Mouse (Mus musculus) thymus, postnatal 25 days (tissue): Measurements from ENCODE around the gene Gnat3.
A peak's percentile ranks its signal among the peaks of the same experiment; 100 is the strongest.

Source experiments
- DNase-seq: peaks from one replicate; pipeline ENCODE4 v3.0.0; 2022

Gnat3 gene

GRCm38 (mm10) chr5:18007067-18007466, 44.7 kb downstream of the Gnat3 start:
- DNase-seq, result no peak

- no peak for DNase-seq
These were observed 48.0 kb downstream of the Gnat3 start for GRCm38 (mm10) chr5:18010301-18010700.

DNA sequence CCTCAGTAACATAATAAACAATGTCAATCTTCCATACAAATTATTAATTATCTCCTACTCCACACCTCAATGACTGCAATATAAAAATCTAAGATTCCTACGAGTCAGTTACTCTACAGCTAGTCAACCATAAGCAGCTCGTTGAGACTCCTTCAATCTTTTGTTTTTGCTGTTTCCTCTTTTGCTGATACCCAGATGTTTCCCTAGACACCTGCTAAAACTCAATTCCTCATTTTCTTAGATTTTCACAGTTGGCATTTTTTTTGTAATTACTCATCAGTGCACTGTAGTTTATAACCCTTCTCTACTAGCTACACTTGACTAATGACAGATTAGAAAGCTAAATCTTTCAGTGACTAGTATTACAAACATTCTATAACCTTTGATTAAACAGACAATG, 50.8 kb downstream of the Gnat3 start:
- no peak for DNase-seq

DNA sequence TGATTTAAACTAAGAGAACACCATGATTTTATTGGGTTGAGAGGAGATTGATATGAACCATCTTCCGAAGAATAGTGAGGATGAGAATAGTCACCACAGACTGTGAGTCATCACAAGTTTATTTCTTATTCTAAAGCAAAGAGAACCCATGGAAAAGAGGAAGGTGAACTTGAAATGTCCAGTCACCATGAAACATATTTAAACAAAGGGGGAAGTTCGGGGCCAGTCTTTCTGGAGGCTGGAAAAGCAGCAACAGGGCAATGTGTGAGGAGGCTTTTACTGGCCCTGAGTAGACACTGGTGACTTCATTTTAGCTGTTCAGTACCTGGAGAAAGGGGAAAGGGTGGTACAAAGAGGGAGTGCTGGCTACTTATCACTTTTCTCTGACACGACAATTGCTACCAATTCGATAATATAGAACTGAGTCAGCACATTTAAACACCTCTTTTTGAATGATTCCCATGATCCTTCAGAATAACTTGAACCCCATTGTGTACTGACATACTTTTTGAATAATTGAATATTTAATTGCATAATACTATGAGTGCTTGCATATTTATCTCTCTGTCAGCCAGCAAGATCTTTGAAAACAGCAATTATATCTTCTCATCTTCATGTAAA, 52.0 kb downstream of the Gnat3 start:
- DNase-seq, result no peak

- DNase-seq, result no peak
These were observed 61.0 kb downstream of the Gnat3 start for GRCm38 (mm10) chr5:18023347-18023746.

GRCm38 (mm10) chr5:18027531-18027930, 65.2 kb downstream of the Gnat3 start:
- DNase-seq, result no peak

GRCm38 (mm10) chr5:18035848-18036638, 73.7 kb downstream of the Gnat3 start:
- no peak for DNase-seq

DNA sequence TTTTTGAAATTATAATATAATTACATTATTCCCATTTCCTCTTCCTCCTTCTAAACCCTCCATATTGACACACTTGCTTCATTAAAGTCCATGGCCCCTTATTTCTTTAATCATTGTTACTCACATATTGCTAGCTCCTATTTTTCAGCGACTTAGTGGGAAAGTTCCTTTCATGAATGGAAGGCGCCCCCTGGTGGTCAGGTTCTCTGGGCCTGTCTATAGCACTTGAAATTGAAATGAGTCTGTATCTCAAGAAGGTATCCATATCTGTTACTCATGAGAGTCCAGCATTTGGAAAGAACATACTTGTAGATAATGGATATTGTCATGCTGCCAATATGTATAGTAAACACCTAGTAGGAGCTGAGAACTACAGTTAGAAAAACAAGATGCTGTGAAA, 80.7 kb downstream of the Gnat3 start:
- DNase-seq, result peak; percentile 4

GRCm38 (mm10) chr5:18048841-18049240, 86.5 kb downstream of the Gnat3 start:
- DNase-seq, result no peak

- DNase-seq, result no peak
These were observed 93.0 kb downstream of the Gnat3 start for GRCm38 (mm10) chr5:18055323-18055722.
